Mouse (Mus musculus) spleen, postnatal 36 days (tissue): ENCODE data around the gene Ovol3.

Source experiments
- DNase-seq, 2 experiments: peaks; one replicate each; pipeline ENCODE4 v3.0.0; 2022; ENCODE audit warnings: low spot score in 2 of 2, mixed read lengths in 1 of 2

Gene Ovol3

GRCm38 (mm10) chr7:30194101-30194831, 41.3 kb downstream of the Ovol3 start:
- DNase-seq = peak in 1 of 2 experiments; percentile 24

- peak; percentile 85 to 86 for DNase-seq
Measured at GRCm38 (mm10) chr7:30193581-30194100, 41.9 kb downstream of the Ovol3 start.

GRCm38 (mm10) chr7:30193013-30193412, 42.5 kb downstream of the Ovol3 start:
- DNase-seq = no peak

GRCm38 (mm10) chr7:30192088-30192487, 43.4 kb downstream of the Ovol3 start:
- no peak for DNase-seq

- no peak for DNase-seq
Measured at GRCm38 (mm10) chr7:30189116-30189491, 46.4 kb downstream of the Ovol3 start.

GRCm38 (mm10) chr7:30188344-30189115, 47.0 kb downstream of the Ovol3 start:
- DNase-seq = no peak

GRCm38 (mm10) chr7:30184641-30185348, 50.7 kb downstream of the Ovol3 start:
- DNase-seq = no peak

- peak; percentile 88 to 93 for DNase-seq
Measured at GRCm38 (mm10) chr7:30183879-30184289, 51.6 kb downstream of the Ovol3 start, which contains the start of gene Cox7a1. Gene Cox7a1, plus strand, starts transcription at chr7:30184144.
